Mouse (Mus musculus) megakaryocyte progenitor cell, adult 5-6 weeks (primary cell): ENCODE data around the gene Mybph. TPM values are rescaled to one million over a fixed set of nuclear protein-coding genes. Genes with fewer than 3 reads are reported as not detected.
A peak's percentile ranks its signal among the peaks of the same experiment; 100 is the strongest.

Source experiments
- ATAC-seq: replicated peaks from 2 replicates; pipeline ENCODE4 v1.8.0; 2016; ENCODE audit warnings: mild to moderate bottlenecking, moderate TSS enrichment, inconsistent platforms; ENCODE audit not compliant: poor library complexity
- total RNA-seq, 2 experiments: library from RNA; stranded (forward) in 1 of 2; stranded (reverse) in 1 of 2; fragments of 157-497, 149-512 nt in 1 of 2; fragments of 200-1000 nt in 1 of 2; gene quantifications; 2 replicates each; pipeline versions ENCODE4 v1.2.3 to v1.2.4; 2015 to 2017

Gene Mybph
- total RNA-seq, 2 experiments from 2014 or later, result 0.17 TPM; not detected in 1

GRCm38 (mm10) chr1:134184089-134184488 is 9.2 kb upstream of the Mybph start:
- ATAC-seq, result peak; percentile 14; the same call in 1 of the 2 replicates

GRCm38 (mm10) chr1:134188217-134188616 is 5.0 kb upstream of the Mybph start:
- no peak for ATAC-seq

- peak; percentile 88 for ATAC-seq
Observed at GRCm38 (mm10) chr1:134188989-134189729, 4.1 kb upstream of the Mybph start.

GRCm38 (mm10) chr1:134191192-134191591 is 2.1 kb upstream of the Mybph start:
- ATAC-seq, result no peak

GRCm38 (mm10) chr1:134192024-134192423 is 1.2 kb upstream of the Mybph start:
- ATAC-seq, result no peak

GRCm38 (mm10) chr1:134193674-134194197 is 488 bp downstream of the Mybph start:
- ATAC-seq, result no peak

GRCm38 (mm10) chr1:134194298-134195022 is 1.2 kb downstream of the Mybph start:
- no peak for ATAC-seq

GRCm38 (mm10) chr1:134195117-134195516 is 1.9 kb downstream of the Mybph start:
- ATAC-seq, result no peak

- peak; percentile 42 for ATAC-seq
Observed at GRCm38 (mm10) chr1:134195571-134195970, 2.3 kb downstream of the Mybph start.

GRCm38 (mm10) chr1:134195979-134196378 is 2.7 kb downstream of the Mybph start:
- ATAC-seq, result 0 out of 2 replicates have a peak, but pooled peaks have one; percentile 6

GRCm38 (mm10) chr1:134196386-134196785 is 3.1 kb downstream of the Mybph start:
- ATAC-seq, result peak; percentile 97

GRCm38 (mm10) chr1:134197325-134197982 is 4.2 kb downstream of the Mybph start:
- no peak for ATAC-seq

- ATAC-seq, result no peak
Observed at GRCm38 (mm10) chr1:134198197-134198995, 5.1 kb downstream of the Mybph start.

GRCm38 (mm10) chr1:134200481-134200880 is 7.2 kb downstream of the Mybph start:
- ATAC-seq, result no peak

GRCm38 (mm10) chr1:134200998-134201686 is 7.9 kb downstream of the Mybph start:
- no peak for ATAC-seq

GRCm38 (mm10) chr1:134201751-134202420 is 8.6 kb downstream of the Mybph start:
- ATAC-seq, result peak; percentile 72

- no peak for ATAC-seq
Observed at GRCm38 (mm10) chr1:134204230-134204629, 11.0 kb downstream of the Mybph start.

- 0 out of 2 replicates have a peak, but pooled peaks have one; percentile 23 for ATAC-seq
Observed at GRCm38 (mm10) chr1:134205296-134206018, 12.2 kb downstream of the Mybph start.

- ATAC-seq, result no peak
Observed at GRCm38 (mm10) chr1:134206085-134206484, 12.8 kb downstream of the Mybph start.
